Mouse (Mus musculus) hindbrain, embryonic 16.5 days (tissue): ENCODE results near the gene C2cd4b. TPM values are rescaled to one million over a fixed set of nuclear protein-coding genes. Genes with fewer than 3 reads are reported as not detected.

Experiments used
- ATAC-seq: fragments of 200-750 bp; cut with Nextera tagmentation; 2 replicates; pipeline ENCODE4 v1.8.0; 2017; ENCODE audit warnings: moderate TSS enrichment, moderate library complexity
- H3K27ac ChIP-seq: fragments of 300-500 bp; sonication (generic); 2 replicates; pipeline ENCODE4 v1.5.1; 2014; ENCODE audit warnings: low read depth, mild to moderate bottlenecking, control low read depth, low read length, moderate library complexity
- H3K27me3 ChIP-seq: fragments of 300-500 bp; sonication (generic); replicated peaks from 2 replicates; pipeline ENCODE4 v1.6.1; 2014; ENCODE audit warnings: low read length; ENCODE audit not compliant: control insufficient read depth, insufficient read depth
- H3K36me3 ChIP-seq: fragments of 300-500 bp; sonication (generic); 2 replicates; pipeline ENCODE4 v1.6.1; 2014; ENCODE audit warnings: mild to moderate bottlenecking, low read length, moderate library complexity, mixed read lengths; ENCODE audit not compliant: control insufficient read depth, insufficient read depth
- H3K4me1 ChIP-seq: fragments of 300-500 bp; sonication (generic); 2 replicates; pipeline ENCODE4 v1.6.1; 2014; ENCODE audit warnings: low read depth, low read length; ENCODE audit not compliant: control insufficient read depth, insufficient read depth
- H3K4me2 ChIP-seq: fragments of 300-500 bp; sonication (generic); 2 replicates; pipeline ENCODE4 v1.6.1; 2014; ENCODE audit warnings: mild to moderate bottlenecking, low read length, control low read depth, moderate library complexity
- H3K4me3 ChIP-seq: fragments of 300-500 bp; sonication (generic); 2 replicates; pipeline ENCODE4 v1.5.1; 2014; ENCODE audit warnings: mild to moderate bottlenecking, low read length, control low read depth, moderate library complexity
- H3K9ac ChIP-seq: fragments of 300-500 bp; sonication (generic); 2 replicates; pipeline ENCODE4 v1.6.1; 2014; ENCODE audit warnings: low read depth, mild to moderate bottlenecking, control low read depth, low read length, moderate library complexity
- H3K9me3 ChIP-seq: fragments of 300-500 bp; sonication (generic); 2 replicates; pipeline ENCODE4 v1.6.1; 2014; ENCODE audit warnings: mild to moderate bottlenecking, low read length, moderate library complexity; ENCODE audit not compliant: control insufficient read depth
- WGBS: fragments of 180-500 bp; shearing (Covaris S2); extraction: QIAGEN DNeasy Blood & Tissue Kit; methylation state at CpG from one replicate; pipeline ENCODE4 v1.1.7; 2014; 5-methylcytosine and 5-hydroxymethylcytosine counted together
- microRNA-seq: library from miRNA; unstranded; fragments of <30 nt; microRNA quantifications from one replicate; pipeline ENCODE4, GENCODE M21; 2017
- polyA plus RNA-seq: library from polyadenylated mRNA; unstranded; fragments of >200 nt; fragmentation: Nextera tagmentation; extraction: Ambion mirVana; gene quantifications from 2 replicates; pipeline ENCODE4 v1.2.1, GENCODE M21; 2015

The C2cd4b gene
- polyA plus RNA-seq, 1 experiment from 2014 or later: 0.34 TPM

GRCm38 (mm10) chr9:67810527-67810926 lies 51.3 kb downstream of the C2cd4b start:
- no peak for ATAC-seq
- H3K4me2 ChIP-seq: no peak overlapping the region
- WGBS: 61% methylated on average over 6 of the region's 6 CpGs

More at GRCm38 (mm10) chr9:67810527-67810926, 51.3 kb downstream of the C2cd4b start:
- no peaks in the 10 kb centered on the region for H3K36me3 ChIP-seq
- no peaks in the 10 kb centered on the region for H3K27me3 ChIP-seq
- no peaks in the 10 kb centered on the region for H3K9me3 ChIP-seq
- peaks cover 2% of the 10 kb centered on the region; the same call in 1 of the 2 replicates for H3K4me1 ChIP-seq
- H3K27ac ChIP-seq: no peak overlapping the region
- no peak overlapping the region for H3K9ac ChIP-seq
- no peak overlapping the region for H3K4me3 ChIP-seq

Small RNA genes within 50 kb of the gene (microRNA-seq; reads per million reads assigned to microRNA genes)
- gene Mir7241 (not detected), gene Mir7242 (not detected)

Other genes starting within 250 kb of the C2cd4b start
- gene Tln2, start 199.7 kb upstream of the C2cd4b start, polyA plus RNA-seq: 28.5 and 37.9 TPM in 2 replicates
- gene C2cd4a, start 72.9 kb downstream of the C2cd4b start, polyA plus RNA-seq: 0.32 and 0.46 TPM in 2 replicates
- gene Vps13c, start 81.0 kb downstream of the C2cd4b start, polyA plus RNA-seq: 8.1 and 9.3 TPM in 2 replicates